Mouse (Mus musculus) right cerebral cortex, postnatal 36 days (tissue): ENCODE data around the gene Hdac7.

Source experiments
- DNase-seq, 2 experiments: peaks; one replicate each; pipeline ENCODE4 v3.0.0; 2022; ENCODE audit warnings: low spot score in 2 of 2, mixed read lengths in 1 of 2

Hdac7 gene

DNA sequence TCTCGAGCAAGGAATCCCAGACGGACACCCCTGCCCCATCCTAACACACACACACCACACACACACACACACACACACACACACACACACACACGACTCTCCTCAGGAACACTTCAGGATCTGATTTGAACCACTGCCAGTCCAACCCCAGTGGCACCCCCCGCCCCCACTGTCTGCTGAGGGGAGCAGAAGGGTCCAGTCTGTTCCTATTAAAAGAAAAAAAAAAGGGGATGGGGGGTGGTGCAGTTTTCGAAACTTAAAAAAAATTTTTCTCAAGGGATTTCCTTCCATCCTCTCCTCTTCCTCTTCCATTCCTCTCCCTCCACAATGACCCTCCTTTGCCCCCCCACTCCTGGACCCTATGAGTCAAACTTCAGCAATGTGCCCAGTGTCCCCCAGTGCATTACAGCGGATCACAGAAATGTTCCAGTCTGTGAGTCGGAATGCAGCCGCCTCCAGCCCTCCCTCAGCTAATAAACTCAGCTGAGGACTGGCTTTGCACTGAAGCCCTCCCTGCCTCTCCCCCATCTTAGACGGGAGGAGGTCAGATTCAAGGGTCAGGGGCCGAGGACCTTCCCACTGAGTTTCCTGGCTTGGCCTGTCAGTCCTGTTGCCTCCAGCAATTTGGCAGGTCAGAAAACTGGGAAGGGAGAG lies 12.2 kb downstream of the Hdac7 start:
- DNase-seq = no peak

DNA sequence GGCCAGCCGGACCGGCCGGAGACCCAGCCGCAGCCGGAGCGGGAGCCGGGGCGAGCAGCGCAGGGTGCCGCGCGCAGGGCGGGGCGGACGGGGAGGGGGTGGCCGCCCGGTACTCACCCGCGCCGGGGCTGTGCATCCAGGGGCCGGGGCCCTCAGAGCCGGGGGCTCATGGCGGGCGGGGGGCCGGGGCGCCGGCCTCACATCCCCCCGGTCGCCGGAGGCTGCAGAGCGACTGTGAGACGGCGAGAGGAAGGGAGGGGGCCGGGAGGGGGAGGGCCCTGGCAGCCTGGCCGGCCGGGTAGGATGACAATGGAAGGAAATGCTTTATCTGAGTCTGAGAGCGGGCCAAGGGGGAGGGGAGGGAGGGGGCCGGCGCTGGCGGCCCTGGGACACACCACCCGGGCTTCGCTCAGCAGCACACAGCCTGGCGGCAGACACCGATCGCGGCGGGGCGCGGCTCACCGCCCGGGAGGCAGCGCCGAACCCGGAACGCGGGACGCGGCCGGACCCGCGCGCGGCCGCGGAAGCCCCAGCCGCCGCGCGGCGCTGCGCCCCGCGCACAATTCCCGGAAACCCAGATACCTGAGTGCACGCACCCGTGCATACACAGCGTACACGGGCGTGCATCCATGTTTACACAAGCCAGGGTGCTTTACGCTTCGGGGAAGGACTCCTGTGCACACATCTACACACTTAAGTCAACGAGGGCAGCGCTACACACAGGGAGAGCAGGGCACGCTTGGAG lies 12.9 kb downstream of the Hdac7 start:
- DNase-seq = no peak

DNA sequence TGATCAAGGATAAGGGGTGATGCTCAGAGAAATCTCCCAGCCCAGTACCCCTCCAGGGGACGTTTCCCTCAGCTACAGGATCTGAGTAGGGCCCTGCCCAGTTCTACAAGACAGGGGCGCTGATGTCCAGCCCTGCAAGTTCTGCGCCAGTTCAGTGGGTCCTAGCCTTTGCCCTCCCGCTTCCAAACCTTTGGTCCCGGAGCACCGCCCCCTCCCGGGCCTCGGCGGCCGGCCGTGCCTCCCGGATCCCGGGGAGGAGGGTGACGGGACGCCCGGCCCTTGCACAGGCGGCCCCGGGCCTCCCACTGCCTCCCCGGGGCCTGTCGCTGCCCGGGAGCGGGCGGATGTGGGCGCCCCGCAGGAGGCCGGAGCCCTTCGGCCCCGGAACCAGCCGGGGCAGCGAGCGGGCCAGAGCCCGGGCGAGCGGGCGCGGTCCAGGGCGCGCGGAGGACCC lies 13.5 kb downstream of the Hdac7 start:
- no peak for DNase-seq

DNA sequence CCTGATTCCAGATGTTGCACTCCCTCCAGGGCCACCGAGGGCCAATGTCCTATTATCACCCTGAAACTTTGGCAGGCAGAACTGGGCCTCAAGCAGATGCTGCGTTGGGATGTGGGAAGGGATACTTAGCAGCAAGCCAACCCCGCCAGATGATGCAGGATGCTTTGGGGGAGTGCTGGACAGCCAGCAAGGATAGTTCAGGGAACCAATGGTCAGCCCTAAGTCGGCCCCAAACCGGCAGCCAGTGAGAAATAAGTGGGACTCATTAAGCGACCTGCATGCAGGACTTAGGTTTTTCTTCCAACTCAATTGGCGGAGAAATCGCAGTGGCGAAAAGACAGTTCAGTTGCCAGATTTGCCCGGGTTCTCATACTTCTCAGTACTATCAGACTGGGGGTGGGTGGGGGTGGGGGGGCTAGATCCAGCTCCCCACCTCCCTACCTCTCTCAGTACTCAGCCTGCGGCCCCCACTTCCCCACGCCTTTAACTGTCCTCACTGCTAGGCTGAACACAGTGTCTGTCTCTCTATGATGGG lies 14.0 kb downstream of the Hdac7 start:
- DNase-seq = no peak

DNA sequence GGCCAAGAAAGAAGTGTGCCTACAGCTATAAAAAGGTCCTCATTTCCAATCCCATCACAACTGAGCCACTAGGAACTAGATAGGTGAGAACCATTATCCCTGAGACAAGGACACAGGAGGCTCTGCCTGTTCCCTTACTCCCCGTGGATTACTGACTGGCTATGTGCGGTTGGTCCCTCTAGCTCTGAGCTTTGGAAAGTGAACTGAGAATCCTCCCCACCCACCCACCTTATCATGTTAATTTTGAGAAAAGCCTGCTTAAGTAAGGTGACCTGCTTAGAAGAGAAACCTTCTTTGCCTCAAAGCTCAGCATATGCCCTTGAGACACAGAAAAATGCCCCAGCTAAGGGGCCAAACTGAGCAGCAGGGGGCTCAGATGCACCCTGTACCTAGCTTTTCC lies 14.9 kb downstream of the Hdac7 start:
- DNase-seq = no peak

DNA sequence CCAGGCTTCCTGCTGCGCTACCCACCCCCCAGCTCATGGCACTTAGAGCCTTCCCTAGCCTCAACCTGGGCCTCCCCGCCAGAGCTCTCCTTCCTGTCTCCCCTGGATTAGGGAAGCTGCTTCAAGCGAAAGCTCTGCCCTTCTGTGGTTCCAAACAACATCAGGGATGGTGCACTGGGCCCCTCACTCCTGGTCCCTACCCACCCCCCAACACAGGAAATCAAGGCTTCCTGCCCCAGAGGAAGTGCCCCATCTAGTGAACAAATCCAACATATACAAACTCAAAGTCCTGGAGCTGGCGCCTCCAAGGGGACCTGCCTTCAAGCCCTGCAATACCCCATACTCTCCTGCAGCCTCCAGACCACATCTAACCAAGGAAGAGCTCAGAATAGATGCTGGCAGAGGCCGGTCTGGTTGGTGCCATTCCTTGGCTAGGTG lies 15.4 kb downstream of the Hdac7 start:
- DNase-seq = no peak

DNA sequence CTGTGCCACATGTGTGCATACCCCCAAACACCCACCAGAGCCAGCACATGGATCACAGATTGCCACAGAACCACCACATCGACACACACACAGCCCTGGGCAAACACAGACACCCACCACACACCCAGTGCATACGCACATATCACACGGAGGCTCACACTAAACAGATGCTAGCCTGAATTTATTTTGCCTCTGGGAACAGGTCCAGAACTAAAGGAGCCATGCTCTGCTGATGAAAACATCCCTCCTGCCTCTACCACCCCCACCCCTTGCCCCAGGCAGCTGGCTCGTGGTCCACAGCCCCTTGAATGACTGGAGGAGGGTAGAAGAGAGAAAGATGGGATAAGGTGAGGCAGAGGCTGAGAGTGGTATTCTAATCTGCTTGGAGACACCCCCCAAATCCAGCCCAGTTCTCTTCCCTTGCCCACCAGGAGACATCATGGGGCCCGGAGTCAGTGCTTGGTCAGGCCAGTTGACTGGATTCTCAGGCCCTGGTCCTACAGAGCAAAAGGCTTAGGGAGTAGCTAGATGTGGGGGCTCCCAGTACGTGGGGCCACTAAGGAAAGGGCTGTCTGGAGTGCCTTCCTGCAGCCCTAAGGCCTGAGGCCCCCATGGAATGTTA lies 16.0 kb downstream of the Hdac7 start:
- DNase-seq = peak; percentile 55 to 69

DNA sequence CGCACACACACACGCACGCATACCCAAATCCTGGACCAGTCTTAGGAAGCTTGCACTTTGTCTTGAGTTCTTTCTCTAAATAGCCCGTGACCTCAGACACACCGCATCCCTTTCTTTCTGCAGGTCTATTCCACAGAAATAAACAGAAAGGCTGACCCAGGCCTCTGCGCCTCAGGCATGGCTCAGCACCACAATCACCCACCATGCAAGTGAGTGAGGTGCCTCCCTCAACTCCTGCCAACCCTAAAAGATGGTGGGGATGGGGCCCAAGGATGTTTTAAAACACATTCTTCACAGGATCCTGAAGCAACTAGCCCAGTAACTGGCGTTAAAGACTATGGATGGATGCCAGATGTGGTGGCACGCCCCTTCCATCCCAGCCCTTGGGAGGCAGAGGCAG lies 16.9 kb downstream of the Hdac7 start:
- no peak for DNase-seq

DNA sequence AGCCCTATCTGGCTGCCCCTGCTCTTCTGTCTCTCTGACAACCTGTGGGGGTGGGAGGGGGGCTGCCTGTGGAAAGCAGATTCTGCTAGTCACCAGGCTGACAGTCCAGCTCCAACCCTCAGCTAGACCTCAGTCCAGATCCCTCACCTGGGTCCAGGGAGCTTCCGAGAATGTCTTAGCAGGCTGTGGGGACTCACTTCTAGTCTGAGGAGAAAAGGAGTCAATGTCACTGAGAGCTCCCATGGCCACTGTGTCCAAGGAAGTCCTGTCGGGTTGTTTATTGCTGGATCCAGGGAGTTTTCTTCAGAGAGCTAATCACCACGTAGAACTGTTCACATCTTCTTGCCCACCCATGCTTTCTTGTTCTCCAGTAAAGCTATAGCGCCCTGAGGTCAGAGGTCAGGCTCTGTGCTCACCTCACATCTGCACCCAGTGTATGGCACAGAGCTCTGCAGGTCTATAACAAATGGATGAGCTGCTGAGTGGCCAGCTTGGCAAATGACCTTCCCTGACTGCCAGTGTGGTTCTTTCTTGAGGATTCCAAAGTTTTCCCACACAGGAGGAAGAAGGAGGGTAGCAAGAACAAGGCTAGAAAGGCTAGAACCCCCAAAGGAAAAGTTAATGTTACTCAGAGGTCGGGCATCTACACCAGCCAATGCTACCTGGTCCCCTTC lies 17.6 kb downstream of the Hdac7 start:
- DNase-seq = no peak

DNA sequence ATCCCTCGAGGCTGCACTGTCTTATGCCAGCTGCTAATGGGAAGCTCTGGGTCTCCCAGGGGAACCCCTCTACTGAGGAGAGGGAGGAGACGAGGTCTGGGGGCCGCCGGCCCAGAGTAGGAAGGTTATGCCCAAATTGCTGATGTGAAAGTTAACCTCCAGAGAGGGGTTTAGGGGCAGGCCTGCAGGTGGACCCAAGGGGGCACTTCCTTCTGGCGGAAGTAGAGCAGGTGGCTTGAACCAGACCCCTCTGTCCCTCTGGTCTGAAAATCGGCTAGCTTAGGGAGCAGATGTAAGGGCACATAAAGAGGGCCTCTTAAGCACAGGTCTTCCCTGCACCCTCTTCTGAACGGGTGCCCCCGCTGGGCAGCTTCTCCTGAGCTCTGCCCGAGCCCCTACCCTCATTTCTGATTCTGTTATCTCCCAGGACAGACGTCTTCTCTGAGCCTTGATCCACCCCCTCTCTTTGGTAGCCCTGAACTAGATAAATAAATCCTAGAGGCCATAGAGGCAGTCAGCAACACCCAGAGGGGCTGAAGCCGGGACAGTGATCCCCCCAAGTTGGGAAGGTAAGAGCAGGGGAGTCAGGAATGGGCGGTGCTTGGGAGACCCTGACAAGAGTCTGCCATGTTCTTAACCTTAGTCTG lies 18.2 kb downstream of the Hdac7 start:
- DNase-seq = no peak

DNA sequence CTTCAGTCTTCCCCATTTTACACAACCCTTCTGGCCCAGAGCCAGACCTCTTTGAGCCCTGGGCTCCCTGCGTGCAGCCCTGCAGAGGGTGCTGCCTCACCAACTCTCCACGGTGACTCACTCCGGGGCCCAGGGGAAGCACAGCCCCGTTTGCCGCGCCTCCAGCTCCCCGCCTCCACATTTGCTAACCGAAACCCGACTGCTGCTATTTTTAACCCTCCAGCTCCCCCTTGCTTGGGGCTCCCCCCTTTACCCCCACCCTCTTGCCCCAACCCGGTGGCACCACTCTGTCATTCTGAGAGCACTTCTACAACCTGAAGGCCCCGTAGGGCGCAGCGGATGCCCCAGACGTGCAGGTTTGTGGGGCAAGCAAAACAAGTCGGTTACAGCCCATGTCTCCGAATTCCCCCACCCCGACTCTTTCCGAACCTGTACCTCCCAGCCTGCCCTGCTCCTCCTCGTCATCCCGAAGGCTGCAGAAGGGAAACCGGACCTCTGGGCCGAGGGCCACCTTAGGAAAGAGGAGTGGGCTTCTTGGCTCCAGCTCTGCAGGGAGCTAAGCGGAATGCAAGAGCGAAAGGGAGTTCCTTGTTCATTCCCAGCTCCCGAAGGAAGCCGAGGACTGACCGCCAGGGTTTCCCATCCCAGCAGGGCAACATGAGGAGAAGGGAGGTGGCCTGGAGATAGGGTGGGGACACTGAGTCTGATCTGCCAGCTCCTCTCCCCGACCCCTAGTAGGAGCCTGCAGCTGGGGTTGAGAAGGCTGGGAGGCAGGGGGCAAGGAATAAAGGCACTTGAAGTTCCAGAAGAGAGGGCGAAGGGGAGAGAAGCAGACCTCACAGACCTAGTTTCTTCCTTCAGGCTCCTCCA lies 19.0 kb downstream of the Hdac7 start:
- DNase-seq = peak; percentile 63 to 79

DNA sequence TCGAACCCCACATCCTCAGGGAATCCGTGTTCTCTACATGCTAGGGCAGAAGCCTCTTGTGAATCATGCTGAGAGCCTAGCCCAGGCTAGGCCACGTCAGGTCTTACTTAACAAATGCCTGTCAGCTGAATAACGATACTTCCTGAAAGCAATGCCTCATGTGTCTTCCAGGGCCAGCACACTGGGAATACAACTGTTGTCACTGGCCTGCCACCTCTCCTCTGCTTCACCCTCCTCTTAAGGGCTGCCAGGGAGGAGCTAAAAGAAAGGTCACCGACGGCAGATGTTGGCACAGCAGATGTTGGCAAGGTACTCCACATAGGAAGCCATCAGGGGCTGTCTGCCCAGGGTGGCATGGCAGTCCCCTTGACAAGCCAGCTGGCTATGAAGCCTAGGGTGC lies 20.3 kb downstream of the Hdac7 start:
- no peak for DNase-seq

DNA sequence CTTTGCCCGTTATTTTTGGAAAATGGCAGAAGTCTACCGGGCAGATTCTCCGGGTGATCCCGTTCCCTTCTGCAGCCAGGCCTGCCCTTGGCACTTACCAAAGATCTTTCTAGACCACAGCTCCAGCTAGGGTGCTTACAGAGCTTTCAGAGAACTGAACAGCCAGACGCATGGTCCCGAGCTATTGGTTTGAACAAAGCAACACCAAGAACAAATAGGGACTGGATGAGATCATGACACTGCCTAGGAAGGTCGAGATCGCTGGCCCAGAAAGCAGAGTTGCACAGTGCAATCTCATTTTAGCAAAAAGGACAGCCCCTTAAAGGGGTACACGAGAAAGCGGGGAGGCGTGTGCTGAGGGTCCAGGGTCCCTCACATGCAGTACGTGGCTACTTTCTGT lies 20.8 kb downstream of the Hdac7 start:
- DNase-seq = no peak

DNA sequence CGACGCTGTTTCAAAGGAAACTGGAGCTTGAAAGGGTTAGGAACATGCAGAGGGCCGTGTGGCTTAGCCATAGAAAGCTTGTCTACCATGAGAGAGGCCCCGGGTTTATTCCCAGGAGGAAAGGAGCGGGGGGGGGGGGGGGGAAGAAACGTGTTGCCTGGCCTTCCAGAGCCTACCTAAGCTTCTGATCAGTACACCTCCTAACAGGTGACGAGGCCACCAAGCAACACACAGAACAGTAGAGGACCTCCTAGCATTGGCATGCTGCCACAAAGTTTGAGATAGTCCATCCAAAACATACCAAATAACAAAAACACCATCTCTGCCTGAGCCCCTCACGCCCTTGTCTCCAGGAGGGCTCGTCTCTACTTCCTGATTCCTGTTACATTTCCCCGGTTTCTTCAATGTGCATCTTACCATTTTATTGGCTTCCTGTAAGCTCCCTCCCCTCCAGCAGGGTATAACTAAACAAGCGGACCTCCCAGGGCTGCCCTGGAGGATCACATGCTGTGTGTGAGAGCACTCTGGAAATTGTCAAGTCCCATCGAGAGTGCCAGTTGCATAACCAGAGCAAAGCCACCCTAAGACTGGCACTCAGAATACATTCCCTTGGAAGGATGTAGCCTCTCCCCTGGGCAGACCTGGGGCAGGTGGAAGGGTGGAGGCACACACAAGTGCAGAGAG lies 21.6 kb downstream of the Hdac7 start:
- no peak for DNase-seq

DNA sequence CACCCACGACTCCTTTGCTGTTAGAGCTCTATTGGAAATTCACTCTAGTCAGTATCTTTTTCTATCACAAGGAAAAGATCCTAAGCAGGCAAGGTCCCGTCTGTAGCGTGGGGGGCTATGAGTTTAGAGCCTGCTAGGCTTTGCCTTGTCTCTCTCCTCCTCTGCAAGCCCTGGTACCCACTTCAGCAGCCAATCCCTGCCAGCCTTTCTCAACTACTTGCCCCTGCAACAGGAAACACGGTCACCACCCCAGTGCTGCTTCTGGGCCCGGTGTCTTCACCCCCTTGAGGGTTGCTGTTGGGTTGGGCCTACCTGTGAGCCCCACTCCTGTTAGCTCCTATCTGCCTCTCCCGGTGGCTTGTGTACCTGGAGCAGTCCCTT lies 22.3 kb downstream of the Hdac7 start:
- no peak for DNase-seq

DNA sequence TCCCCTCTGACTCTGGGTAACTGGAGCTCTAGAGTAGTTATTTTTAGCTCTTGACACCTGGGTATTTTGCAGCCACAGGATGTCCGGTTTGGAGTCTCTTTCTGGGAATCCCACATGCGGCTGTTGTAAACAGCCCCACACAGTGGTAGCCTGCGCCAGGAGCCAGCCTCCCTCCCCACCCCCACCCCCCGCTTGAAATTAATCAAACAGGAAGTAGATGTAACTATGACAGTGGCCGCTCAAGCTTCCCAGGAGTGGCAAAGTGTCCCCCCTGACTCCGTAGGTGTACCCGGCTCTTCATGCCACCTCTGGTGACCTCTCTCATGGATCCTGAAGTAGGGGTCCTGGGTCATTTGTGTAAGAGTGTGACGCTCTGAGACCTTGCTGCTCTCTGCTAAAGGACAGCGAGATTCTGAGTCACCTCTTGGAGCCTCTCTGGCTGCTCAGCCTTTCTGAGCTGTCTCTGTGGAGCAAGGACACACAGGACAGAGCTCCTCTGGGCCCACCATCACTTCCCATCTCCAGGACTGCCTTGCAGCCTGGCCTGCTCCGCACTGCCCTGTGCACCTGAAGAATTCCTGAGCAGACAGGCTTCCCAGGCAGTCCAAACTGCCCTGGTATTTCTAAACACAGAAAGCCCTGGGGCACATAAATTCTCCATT lies 22.9 kb downstream of the Hdac7 start:
- DNase-seq = no peak

DNA sequence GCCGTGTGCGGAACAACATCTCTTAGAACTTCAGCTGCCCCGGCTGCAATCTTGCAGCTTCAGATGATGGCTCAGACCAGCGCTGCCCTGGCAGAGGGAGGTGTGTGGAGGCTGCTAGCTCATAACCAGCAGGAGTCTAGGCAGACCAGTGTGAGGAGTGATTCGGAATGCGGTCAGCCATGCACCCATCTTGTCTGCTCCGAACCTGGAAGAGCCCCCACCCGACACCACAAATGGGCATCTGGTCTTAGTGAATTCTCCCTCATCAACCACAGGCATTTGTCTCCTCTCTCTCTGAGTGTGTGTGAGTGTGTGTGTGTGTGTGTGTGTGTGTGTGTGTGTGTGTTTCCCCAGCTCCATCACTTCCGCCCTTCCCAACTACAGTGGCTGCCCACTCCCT lies 24.4 kb downstream of the Hdac7 start:
- no peak for DNase-seq

DNA sequence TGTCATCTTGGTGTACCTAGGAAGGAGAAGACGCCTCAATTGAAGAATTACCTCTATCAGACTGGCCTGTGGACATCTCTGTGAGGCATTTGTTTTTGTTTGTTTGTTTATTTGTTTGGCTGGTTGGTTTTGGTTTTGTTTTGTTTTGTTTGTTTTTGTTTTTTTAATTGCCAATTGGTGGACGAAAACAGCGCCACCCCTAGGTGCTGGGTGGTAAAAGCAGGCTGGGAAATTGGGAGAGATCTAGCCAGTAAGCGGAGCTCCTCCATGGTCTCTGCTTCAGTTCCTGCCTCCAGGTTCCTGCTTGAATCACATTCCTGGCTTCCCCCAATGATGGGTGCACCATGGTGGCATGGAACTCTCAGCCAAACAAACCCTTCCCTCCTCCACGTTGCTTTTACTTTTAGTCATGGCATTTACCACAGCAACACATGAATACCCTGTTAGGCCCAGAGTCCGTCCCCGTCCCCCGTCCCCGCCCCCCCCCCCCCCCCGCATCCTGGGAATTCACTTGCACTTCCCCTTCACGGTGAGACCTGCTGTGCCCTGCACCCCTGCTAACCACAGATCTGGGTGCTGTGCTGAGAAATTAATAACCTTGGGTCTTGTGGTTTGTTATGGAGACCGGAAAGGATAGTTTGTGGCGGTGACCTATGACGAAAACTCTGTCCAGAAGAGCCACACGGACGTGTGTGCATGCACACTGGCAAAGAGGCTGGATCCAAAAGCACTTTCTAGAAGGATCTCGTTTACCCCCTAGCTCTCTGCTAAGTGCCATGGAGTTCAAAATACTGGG lies 27.9 kb downstream of the Hdac7 start:
- DNase-seq = no peak

DNA sequence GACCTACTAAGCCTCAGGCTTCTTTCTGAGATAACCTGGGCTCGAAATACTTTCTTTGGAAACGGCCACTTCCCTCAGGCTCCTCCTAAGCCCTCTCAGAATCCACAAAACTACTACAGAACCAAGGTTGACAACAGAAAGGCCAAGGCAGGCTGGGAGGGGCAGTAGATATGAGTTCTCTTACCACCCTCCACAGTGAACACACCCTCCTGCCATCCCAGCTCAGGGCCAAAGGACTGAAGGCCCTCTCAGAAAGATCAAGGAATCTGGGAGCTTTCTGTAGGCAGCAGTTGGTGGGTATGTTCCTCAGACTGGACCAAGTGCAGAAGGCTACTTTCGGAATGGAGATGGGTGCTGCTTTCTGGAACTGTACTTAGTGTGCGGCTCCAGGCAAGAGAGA lies 29.0 kb downstream of the Hdac7 start:
- DNase-seq = no peak
